Mouse (Mus musculus) brain, embryonic 18.5 days (tissue): ENCODE measurements around the gene Pim1.

Experiments
- DNase-seq: peaks from one replicate; pipeline ENCODE4 v3.0.0-alpha.2; 2012; ENCODE audit warnings: low read depth, low spot score

The Pim1 gene

GRCm38 (mm10) chr17:29528568-29529187, 38.1 kb downstream of the Pim1 start:
- DNase-seq: no peak

- DNase-seq: no peak
Observed at GRCm38 (mm10) chr17:29530508-29530907, 40.0 kb downstream of the Pim1 start.

- DNase-seq: no peak
Observed at GRCm38 (mm10) chr17:29531278-29531677, 40.7 kb downstream of the Pim1 start.

- no peak for DNase-seq
Observed at GRCm38 (mm10) chr17:29531757-29532384, 41.3 kb downstream of the Pim1 start.

- no peak for DNase-seq
Observed at GRCm38 (mm10) chr17:29533866-29534265, 43.3 kb downstream of the Pim1 start.

- DNase-seq: no peak
Observed at GRCm38 (mm10) chr17:29540426-29540825, 49.9 kb downstream of the Pim1 start.

GRCm38 (mm10) chr17:29541419-29541818, 50.9 kb downstream of the Pim1 start:
- DNase-seq: no peak

- DNase-seq: no peak
Observed at GRCm38 (mm10) chr17:29542831-29543690, 52.5 kb downstream of the Pim1 start.

- DNase-seq: no peak
Observed at GRCm38 (mm10) chr17:29544064-29544463, 53.5 kb downstream of the Pim1 start.

- no peak for DNase-seq
Observed at GRCm38 (mm10) chr17:29545241-29545640, 54.7 kb downstream of the Pim1 start.
